Mouse (Mus musculus) megakaryocyte progenitor cell, adult 5-6 weeks (primary cell): ENCODE results near the gene Itgal. TPM values are rescaled to one million over a fixed set of nuclear protein-coding genes. Genes with fewer than 3 reads are reported as not detected.
A peak's percentile ranks its signal among the peaks of the same experiment; 100 is the strongest.

Experiments
- ATAC-seq: replicated peaks from 2 replicates; pipeline ENCODE4 v1.8.0; 2016; ENCODE audit warnings: mild to moderate bottlenecking, moderate TSS enrichment, inconsistent platforms; ENCODE audit not compliant: poor library complexity
- total RNA-seq, 2 experiments: library from RNA; stranded (forward) in 1 of 2; stranded (reverse) in 1 of 2; fragments of 157-497, 149-512 nt in 1 of 2; fragments of 200-1000 nt in 1 of 2; gene quantifications; 2 replicates each; pipeline versions ENCODE4 v1.2.3 to v1.2.4; 2015 to 2017

Gene Itgal
- total RNA-seq, 2 experiments from 2014 or later = 23.8 to 50.3 TPM

GRCm38 (mm10) chr7:127276519-127276961 is 19.5 kb upstream of the Itgal start:
- ATAC-seq = no peak

- ATAC-seq = peak; percentile 57
These were observed 17.7 kb upstream of the Itgal start for GRCm38 (mm10) chr7:127278311-127278710.

- no peak for ATAC-seq
These were observed 16.0 kb upstream of the Itgal start for GRCm38 (mm10) chr7:127280092-127280491.

GRCm38 (mm10) chr7:127281114-127281513 is 14.9 kb upstream of the Itgal start:
- ATAC-seq = peak; percentile 40

GRCm38 (mm10) chr7:127282190-127282589 is 13.9 kb upstream of the Itgal start:
- no peak for ATAC-seq

- peak; percentile 88 for ATAC-seq
These were observed 10.9 kb upstream of the Itgal start for GRCm38 (mm10) chr7:127285154-127285553.

GRCm38 (mm10) chr7:127287940-127288339 is 8.1 kb upstream of the Itgal start:
- ATAC-seq = peak; percentile 54

GRCm38 (mm10) chr7:127289306-127289705 is 6.8 kb upstream of the Itgal start:
- ATAC-seq = no peak

- ATAC-seq = peak; percentile 51
These were observed 5.9 kb upstream of the Itgal start for GRCm38 (mm10) chr7:127290142-127290541.

- ATAC-seq = peak; percentile 45
These were observed 911 bp downstream of the Itgal start for GRCm38 (mm10) chr7:127296786-127297555.

GRCm38 (mm10) chr7:127297586-127298193 is 1.6 kb downstream of the Itgal start:
- no peak for ATAC-seq

- ATAC-seq = no peak
These were observed 12.4 kb downstream of the Itgal start for GRCm38 (mm10) chr7:127308431-127308830.

- ATAC-seq = peak; percentile 96
These were observed 12.8 kb downstream of the Itgal start for GRCm38 (mm10) chr7:127308887-127309286.

GRCm38 (mm10) chr7:127309951-127310350 is 13.9 kb downstream of the Itgal start:
- no peak for ATAC-seq

GRCm38 (mm10) chr7:127313912-127314311 is 17.9 kb downstream of the Itgal start:
- ATAC-seq = no peak

GRCm38 (mm10) chr7:127321106-127321505 is 25.0 kb downstream of the Itgal start:
- no peak for ATAC-seq

GRCm38 (mm10) chr7:127322085-127322484 is 26.0 kb downstream of the Itgal start:
- peak; percentile 52 for ATAC-seq

- no peak for ATAC-seq
These were observed 28.9 kb downstream of the Itgal start for GRCm38 (mm10) chr7:127324944-127325343.

- ATAC-seq = no peak
These were observed 29.5 kb downstream of the Itgal start for GRCm38 (mm10) chr7:127325550-127325949.

- ATAC-seq = no peak
These were observed 30.6 kb downstream of the Itgal start for GRCm38 (mm10) chr7:127326685-127327084.

- ATAC-seq = no peak
These were observed 37.2 kb downstream of the Itgal start for GRCm38 (mm10) chr7:127333240-127333639.

GRCm38 (mm10) chr7:127335604-127336003 is 39.5 kb downstream of the Itgal start:
- no peak for ATAC-seq
